Mouse (Mus musculus): ENCODE results near the gene Cplx1.

DNA sequence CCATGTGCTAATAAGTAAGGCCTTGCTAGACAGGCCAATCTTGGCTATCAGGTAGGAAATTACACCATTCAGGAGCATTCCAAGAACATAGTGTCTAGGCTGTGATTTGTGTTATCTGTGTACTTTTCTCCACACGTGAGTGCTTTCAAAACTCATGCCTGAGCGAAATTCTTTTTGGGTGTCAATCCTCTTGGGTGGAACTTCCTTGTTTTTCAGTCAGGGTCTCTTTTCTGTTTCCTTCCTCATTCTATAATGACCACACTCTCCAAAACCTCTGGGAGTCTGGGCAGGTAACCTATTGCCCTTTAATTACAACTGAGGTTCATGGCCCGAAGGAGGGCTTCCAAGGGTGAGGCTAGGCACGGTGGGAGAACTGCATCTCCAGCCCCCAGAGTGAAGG lies 16.7 kb upstream of the Cplx1 start:
- no peak for TF ChIP-seq CTCF (IDR thresholded peaks at IDR 0.05; ENCODE audit: extremely low read depth, insufficient read length, insufficient replicate concordance, low read depth, low read length)
- TF ChIP-seq POLR2A (IDR thresholded peaks at IDR 0.05; ENCODE audit: low read depth, low read length), result no peak
